Mouse (Mus musculus) embryo, embryonic 10 days (tissue): ENCODE measurements around the gene Hs3st6.

ENCODE experiments used
- DNase-seq: peaks from one replicate; pipeline ENCODE4 v3.0.0-alpha.2; 2015; ENCODE audit warnings: low spot score

The Hs3st6 gene

DNA sequence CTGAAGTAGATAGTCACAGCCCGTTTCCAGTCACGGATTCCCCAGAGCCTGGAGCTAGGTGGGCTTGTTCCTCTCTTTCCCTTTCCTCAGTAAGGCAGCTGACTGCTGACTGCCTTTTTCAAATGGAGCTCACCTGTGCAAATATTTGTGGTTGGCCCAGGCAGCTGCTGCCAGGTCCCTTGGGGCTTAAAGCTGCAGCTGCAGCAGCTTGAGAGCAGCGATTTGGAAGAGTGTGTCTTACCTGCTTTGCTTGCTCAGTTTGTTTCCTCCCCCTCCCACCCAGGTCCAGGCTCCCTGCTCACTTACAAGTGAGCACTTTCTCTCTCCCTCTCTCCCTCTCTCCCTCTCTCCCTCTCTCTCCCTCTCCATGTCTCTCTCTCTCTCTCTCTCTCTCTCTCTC, 16.4 kb downstream of the Hs3st6 start:
- no peak for DNase-seq

DNA sequence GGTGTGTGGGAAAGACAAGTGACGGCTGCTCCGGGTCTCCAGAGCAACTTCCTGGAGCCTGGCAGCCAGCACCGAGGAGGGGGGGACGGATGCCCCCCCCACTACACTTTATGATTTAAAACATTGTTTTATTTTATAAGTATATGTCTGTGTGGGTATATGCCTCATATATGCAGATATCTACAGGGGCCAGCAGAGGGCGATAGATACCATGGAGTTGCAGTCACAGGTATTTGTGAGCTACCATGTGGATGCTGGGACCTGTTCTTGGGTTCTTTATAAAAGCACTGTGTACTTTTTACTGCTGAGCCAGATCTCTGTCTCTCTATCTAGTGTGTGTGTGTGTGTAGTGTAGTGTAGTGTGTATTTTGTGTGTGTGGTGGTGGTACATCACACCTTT, 20.5 kb downstream of the Hs3st6 start:
- no peak for DNase-seq

DNA sequence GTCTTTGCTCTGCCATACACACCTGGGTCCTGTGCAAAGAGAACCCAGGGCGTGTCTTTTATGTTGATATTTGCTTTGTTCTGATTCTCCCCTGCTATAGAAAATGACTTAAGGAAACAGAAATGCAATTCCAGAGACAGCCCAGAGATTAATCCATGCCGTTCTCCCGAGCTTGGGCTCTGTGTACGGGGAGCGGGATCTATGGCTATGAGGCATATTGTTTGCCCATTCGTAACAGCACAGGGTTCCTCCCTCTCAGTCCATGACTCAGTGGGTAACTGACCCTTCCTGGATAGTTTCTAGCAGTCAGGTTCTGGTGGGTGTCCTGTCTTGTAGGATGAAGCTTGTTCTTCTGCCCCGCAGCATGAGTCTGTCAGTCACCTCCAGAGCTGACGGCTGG, 22.4 kb downstream of the Hs3st6 start:
- no peak for DNase-seq

DNA sequence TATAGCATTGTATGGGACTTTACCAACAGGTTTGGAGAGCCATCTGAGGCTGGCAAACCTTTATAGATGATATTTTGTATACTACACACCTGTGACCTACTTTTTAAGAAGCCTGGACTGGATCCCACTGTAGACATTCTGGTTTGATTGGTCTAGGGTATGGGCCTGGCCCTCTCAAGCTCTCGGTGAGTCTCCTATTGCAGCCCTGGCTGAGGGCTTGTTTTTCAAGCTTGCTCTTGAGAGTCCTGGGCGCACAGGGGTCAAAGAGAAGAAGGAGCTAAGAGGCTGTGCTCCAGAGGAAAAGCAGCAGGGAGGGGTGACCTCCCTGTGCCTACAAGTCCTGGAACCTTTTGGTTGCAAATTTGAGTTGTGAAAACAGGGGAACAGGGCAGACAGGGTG, 24.3 kb downstream of the Hs3st6 start:
- DNase-seq = no peak

DNA sequence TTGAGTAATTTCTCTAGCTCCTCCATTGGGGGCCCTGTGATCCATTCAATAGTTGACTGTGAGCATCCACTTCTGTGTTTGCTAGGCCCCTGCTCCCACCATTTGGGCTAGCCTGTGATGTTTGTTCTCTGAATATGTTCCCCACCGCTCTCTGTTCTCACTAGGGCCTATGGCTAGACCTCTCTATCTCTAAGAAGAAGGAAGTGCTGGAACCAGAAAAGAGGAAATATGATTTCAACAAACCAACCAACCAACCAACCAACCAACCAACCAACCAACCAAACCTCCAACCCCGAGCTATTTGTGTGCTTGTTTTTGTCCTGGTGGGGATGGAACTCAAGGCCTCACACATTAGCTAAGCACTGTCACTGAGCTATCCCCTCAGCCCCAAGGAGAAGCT, 28.0 kb downstream of the Hs3st6 start:
- DNase-seq = no peak

DNA sequence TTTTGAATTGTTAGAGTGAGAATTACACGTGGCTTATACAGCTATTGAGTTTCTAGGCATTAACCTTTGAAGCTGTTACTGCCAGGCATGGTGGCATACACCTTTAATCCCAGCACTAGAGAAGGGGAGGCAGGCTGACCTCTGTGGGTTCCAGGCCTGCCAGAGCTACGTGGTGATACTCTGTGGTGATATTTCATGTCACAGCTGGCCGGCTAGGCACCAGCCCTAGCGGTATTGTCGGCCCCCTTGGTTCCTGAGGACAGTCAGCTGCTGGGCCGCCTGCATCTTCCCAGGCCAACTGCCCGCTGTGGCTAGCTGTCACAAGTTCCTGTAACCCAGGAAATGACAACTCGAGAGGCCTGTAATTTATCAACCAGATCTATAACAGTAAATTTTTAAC, 39.4 kb downstream of the Hs3st6 start:
- DNase-seq = no peak

DNA sequence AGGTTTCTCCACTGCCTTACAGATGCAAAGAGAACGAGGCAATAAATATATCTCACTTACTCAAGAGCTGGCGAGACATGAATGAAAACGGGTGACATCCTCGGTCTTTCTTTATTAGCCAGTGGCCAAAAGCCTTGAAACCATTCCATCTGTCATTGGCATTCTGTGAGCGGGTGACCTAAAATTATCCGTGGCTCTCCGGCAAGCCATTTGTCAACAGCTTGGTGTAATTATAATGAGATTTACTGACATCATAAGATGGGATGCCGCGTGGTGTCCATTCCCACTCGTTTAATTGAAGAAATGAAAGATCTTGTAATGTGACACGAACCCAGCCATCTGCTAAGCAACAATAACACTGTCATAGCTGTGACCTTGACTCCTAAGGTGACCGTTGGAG, 42.0 kb downstream of the Hs3st6 start:
- DNase-seq = no peak

DNA sequence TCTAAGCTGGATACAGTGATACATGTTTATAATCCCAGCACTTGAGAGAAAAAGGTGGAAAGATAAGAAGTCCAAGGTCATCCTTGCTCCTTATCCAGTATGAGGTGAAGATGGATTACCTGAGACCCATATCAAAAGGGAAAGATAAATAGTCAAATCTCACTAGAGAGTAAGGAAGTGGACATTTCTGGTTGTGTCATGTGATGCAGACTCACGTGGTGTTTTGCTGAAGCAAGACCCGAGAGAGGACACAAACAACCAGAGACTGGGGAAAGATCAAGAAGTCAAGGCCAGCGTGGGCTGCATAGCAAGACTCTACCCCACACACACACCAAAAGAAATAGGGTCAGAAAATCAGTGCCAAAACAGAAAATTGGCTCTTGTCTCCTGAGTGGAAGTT, 44.2 kb downstream of the Hs3st6 start:
- DNase-seq = no peak

DNA sequence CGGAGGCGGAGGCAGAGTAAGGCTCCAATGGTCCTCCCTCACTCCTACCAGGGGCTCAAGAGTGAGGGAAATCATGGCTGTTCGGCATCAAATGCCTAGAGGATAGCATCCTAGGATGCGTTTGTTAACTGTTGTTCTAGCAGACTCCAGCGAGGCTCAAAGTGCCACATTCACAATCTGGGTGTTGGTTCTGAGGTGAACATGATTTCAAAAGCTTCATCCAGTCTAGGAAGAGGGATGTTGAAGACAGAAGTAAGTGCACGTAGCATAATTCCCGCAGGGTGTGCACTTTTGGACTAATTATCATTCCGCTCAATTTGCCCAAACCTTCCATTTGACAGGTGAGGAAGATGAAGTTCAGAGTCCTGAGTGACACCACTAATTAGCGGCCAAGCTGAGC, 45.4 kb downstream of the Hs3st6 start:
- no peak for DNase-seq

DNA sequence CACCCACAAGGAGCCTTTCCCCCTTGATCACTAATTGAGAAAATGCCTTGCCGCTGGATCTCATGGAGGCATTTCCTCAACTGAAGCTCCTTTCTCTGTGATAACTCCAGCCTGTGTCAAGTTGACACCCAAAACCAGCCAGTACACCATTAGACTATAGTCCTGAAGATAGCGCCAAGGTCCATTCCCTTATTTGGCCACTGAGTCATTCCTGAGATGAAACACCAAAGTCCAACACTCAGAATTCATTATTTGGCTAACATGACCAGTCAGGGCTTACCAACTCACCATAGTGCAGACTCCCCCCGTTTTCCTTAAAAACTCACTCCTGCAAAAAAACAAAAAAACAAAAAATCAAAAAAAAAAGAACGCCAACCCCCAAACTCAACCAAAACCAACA, 46.7 kb downstream of the Hs3st6 start:
- DNase-seq = no peak

DNA sequence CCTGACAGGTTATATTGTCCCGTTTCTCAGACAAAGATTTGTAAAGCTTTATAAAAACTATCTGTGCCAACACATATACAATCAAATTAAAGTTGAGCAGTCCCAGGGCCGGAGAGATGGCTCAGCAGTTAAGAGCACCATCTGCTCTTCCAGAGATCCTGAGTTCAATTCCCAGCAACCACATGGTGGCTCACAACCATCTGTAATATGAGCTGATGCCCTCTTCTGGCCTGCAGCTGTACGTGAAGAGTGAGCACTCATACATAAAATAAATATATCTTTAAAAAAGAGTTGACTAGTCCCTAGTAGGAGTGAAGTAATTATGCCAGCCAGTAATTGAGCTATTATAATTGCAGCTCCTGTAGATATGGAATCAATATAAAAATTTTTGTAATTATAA, 47.7 kb downstream of the Hs3st6 start:
- no peak for DNase-seq

DNA sequence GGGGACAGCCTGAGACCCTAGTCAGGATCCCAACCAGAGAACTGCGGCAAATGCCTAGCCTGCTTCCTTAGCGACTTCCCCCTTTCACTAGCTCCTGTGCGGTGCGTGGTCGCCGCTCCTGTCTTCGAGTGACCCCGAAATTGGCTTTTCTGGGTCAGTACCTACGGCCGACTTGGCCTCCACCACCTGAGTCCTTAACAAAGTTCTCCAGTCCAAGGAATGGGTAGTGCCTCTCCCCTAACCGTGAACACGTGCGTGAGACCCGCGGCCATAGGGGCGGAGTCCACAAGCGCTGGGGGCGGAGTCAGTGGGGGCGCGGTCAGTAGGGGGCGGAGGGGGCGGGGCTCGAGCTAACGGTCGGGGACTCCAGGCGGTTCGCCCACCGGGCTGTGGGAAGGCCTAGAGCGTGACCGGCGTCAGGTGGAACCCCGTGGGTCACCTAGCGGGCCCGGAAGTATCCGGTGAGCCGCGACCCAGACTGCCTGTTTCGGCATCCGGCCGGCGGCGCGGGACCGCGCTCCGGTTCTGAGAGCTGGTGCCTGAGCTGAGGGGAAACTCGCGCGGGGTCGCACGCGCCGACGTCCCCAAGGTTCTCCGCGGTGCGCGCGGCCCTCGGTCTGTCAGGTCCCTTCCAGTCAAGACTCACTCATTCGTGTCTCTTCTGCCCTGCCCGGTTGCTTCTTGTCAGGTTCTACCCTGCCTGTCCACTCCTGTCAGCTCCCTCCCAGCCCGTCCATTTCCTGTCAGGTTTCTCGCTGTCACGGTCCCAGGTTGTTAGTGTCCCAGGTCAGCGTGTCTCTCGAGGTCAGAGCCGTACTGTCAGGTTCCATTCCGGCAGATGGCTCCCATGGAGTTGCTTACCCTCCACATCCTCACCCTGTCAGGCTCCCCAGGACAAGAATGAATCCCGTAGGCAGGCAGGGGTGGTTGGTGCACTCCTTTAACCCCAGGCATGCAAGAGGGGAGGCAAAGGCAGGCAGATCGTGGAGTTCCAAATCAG, 51.5 kb downstream of the Hs3st6 start, which contains the start of gene Meiob:
TSS of gene Meiob (plus strand) at position 338 of the 1,000 bp plus-strand sequence.
- peak; percentile 83 for DNase-seq
